Mouse (Mus musculus): ENCODE measurements at regions not wholly inside any gene's neighbourhood (a gene's known extent, or its start where the extent isn't known, plus 50 kb on each side); places are given as distances from the start of the nearest gene placed in this dataset.
"Not testable (repeated sequence)": the region's sequence is repeated elsewhere in the genome, so short reads cannot be mapped to it uniquely, and the experiment has no call there.

DNA sequence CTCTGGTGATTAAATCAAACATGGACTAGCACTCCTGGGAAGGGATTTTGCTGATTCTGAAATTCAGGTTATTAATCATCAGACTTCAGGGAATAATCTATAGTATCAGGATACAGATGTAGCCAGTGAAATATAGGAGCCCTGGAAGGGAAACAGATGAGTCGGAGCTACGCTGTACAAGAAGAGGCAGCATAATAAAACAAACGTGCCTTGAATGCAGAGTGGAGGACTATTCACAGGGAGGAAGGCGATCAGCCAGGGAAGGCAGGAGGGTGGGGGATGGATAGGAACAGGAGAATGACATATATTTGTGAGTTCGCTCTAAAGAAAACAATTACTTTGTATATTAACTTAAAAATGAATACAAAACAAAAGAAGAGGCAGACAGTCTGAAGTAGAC, 286.6 kb upstream of the Got2 start:
- DNase-seq, result no peak

DNA sequence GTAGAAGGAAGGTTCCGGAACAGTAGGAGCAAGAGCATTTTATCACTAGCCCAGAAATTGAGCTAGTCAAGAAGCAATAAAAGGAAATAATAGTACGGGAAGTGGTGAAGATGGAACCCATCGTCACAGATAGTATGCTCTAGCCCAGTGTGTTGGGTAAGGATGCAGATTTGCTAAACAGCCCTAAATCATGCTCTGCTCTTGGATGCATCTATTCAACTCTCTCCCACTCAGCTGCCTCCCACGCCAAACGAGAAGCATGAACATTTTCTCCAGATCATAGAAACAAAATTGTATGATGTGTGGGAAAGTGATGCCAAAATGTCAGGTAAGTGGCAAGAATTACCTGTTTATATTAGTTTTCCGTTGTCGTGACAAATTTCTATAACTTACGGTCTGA, 276.6 kb upstream of the Got2 start:
- no peak for DNase-seq

DNA sequence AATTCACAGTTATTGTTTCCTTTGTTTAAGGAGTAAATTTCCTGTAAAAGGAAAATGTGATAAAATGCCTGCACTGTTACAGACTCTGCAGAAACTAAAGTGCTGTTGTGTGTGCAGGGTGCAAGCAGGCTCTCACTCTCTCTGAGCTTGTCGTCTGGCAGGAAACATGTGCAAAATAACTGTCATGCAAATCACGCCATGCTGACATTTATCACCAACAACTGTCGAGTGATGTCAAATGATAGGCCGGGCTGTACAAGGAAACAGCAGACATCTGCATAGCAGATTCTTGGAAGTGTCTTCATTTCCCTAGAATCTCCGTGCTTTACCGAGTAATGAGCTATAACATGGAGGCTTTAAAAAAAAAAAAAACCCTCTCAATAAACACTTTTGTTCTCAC, 271.6 kb upstream of the Got2 start:
- peak; percentile 24 for DNase-seq

DNA sequence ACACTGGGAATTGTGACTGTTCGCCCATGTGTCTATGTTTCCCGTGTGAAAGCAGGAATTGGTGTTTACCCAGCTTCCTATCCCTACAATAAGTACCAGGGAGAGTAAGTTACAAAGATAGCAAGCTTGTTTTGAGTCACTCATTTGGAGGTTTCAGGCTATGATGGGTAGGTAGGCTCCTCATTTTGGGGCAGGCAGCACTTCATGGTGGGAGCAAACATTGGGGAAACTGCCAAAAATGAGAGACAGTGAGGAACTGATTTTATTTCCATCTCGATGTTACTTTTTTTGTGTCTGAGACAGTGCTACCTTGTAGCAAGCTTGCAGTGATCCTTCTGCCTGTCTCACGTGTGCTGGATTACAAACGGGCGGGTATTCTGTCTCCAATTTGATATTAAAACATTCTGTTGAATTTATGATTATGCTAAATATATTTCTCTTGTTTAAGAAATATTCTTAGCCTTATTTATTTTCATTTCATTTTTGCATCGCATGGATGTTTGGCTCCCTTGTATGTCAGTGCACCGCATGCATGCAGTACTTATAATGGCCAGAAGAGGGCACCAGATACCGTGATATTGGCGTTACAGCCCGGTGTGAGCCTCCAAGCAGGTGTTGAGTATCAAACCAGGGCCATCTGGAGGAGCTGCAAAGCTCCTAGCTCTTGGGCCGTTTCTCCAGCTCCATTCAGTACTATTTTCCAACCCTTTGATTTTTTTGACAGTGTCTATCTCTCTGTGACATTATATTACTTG, 264.3 kb upstream of the Got2 start:
- peak; percentile 46 for DNase-seq

- no peak for DNase-seq
Observed at GRCm38 (mm10) chr8:96152056-96152455, 263.7 kb upstream of the Got2 start.

GRCm38 (mm10) chr8:96151065-96151472, 262.7 kb upstream of the Got2 start:
- DNase-seq, result no peak

DNA sequence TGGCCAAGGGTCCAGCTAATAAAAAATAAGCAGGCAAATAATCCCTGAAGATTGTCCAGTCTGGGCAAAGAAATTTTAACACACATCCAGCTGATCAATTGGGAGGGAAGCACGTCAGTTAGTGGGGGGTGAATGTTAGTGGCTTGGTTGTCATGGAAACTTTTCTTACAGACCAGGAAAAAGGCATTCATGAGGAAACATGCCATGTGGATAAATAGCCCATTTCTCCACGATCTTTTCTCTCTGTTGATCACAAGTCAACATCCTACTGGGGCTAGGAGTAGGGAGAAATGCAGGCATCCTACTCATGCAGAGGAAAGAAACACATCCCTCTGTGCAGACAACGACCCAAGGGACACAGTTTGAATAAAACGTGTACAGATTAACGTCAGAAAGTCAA, 243.8 kb upstream of the Got2 start:
- DNase-seq, result peak; percentile 10

DNA sequence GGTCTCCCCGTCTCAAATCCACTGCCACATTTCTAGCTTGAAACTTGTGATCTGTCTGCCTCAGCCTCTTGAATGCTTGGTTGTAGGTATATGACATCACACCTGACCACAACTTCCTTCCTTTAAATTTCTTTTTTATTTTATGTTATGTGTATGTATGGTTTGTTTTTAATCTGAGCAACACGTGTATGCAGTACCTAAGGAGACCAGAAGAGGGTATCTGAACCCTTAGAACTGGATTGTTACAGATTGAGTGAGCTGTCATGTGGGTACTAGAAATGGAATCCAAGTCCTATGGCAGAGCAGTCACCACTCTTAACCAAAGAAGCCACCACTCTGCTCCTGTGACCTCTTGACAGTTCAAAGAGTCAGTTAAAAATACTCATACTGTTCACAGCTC, 240.0 kb upstream of the Got2 start:
- no peak for DNase-seq

DNA sequence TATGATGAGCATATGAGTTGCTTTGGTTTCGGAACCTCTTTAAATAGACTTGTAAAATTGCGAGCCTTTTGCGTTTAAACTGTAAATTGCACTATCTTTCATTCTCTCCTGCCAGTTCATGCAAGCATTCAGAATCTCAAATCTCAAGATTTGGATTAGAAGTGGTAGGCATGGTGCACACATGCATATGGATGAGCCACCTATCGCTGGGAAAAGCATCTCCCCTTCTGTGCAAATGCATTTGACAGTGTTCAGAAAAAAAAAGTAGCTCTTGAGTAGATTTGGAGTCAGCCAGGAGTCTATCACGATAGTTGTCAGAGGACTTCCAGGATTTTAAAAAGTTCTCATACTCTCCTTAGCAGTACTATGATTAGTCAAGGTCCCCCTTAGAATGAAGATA, 212.5 kb upstream of the Got2 start:
- no peak for DNase-seq

DNA sequence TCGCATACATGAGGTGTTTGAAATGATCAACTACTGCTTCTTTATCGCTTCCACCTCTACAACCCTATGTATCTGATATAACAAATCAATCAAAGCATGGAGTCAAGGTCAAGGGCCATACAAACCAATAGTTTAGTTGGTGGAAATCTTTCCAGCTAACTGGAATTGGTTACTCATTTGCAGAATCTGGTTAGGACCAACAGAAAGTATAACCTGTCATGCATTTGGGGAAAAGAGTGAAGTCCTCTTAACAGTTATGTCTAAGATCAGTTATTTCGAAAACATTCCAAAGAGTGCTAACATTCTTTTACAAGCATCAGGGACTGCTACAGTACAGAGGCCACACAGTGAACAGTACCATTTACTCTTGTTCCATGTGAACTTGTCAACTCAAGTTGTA, 204.6 kb upstream of the Got2 start:
- no peak for DNase-seq

- no peak for DNase-seq
Observed at GRCm38 (mm10) chr8:96090231-96090630, 201.9 kb upstream of the Got2 start.

GRCm38 (mm10) chr8:96068306-96068705, 180.0 kb upstream of the Got2 start:
- no peak for DNase-seq

DNA sequence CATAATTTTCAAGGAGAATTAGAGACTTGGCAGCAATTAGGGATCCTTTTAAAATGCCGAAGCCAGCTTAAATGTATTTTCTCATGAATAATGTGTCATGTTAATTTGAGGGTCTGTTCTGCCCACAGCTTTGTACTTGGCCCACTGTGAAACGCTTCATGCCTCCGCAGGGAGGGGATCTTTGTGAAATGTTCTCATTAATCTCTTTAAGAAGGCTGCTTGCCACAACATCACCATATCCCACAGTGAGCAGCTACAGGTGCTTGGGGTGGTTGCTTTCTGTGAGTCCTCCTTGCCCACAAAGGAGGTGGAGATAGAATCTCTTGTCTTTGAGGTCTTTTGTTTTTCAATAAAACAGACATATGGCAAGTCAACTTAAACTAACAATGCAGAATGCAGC, 159.3 kb upstream of the Got2 start:
- no peak for DNase-seq

DNA sequence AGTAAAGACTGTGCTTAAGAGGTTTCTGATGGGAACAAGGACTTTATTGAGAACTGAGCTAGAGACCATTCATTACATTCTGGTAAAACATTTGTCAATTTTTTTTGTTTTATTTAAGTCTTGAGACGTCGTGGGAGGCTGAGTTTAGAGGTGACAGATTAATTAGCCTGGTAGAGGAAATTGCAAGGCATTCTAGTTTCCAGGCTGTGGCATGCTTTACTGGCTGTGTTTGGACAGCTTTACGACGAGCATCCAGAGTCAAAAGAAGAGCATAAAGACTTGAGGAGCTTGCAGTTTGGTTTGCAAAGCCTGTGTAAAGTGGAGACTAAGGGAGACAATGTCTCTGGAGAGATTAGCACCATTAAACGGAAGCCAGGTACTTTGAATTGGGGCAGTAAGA, 154.0 kb upstream of the Got2 start:
- peak; percentile 19 for DNase-seq

GRCm38 (mm10) chr8:96040216-96040615, 151.9 kb upstream of the Got2 start:
- no peak for DNase-seq

- not testable (repeated sequence) for DNase-seq
Observed at GRCm38 (mm10) chr8:96018742-96019141, 130.4 kb upstream of the Got2 start.

DNA sequence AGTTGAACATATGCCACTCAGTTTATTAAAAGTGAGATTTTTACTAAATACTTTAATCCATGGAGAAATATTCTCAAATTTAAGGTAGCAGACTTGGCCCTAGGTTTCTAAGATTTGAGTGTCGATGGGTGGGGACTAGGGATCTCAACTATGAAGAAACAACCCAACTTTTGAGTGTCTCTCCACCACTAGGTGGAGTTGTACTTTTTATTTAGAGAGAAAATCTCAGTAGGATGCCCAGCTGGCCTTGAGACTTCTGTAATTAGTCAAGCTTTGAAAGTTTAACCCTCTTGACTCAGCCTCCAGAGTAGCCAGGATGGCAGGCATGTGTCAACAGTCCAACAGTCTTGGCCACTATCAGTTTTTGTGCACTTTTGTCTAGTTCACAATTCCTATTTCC, 123.7 kb upstream of the Got2 start:
- DNase-seq, result peak; percentile 21

DNA sequence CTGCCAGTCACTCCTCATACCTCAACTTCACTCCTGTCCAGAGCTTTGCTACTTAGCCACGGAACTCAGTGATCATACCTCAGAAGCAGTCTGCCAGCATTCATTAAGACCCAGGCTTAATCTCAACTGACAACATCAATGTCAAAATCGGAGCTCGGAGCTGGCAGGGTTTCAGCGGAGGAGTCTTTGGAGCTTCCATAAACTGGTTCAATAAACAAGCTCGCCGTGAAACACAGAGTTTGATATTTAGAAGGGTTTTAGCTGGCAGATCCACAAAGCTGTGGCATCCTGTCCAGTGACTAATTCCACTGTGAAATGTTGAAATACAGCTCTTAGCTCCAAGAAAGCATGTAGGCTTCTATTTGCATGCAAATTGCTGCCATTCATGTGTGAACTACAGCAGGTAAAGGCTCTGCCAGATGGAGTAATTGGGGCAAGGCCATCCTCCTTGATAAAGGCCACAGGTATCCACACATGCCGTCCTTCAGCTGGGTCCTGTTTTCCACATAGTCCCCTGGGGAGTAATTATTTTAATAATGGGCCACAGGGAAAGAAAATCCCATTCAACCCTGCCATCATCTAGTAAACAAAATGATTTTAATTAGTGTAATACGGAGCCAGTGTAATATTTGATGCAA, 103.6 kb upstream of the Got2 start:
- no peak for DNase-seq

DNA sequence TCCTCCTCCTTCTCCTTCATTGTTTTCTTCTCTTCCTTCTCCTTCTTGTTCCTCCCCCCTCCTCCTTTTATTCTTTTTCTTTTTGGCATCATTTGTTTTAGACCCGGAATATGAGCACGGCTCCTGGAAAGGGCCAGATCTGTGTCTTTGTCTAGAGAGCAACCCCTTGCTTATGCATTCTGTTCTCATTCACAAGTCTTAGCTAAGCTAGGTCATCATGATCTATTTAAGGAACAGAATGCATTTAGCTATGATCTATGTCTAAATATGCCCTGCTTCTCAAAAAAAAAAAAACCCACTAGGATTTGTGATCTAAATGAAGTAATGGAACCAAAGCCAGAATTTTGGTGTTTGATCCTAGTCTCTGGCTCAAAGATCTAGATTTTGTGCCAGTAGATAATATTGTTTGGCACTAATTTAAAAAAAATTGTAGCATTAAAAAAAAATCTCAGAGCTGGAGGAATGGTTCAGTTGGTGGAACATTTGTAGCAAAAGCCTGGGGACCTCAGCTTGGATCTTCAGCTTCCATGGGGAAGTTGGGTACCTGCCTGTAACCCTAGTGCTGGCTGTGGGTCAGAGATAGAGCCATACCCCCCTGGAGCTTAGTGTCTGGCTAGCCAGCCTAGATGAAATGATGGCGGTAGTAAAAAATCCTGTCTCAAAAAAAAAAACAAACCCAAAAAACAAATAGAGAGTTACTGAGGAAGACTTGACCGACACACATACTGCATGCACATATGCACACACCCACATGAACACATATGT, 100.5 kb upstream of the Got2 start:
- no peak for DNase-seq

GRCm38 (mm10) chr8:95987011-95987440, 98.7 kb upstream of the Got2 start:
- DNase-seq, result peak; percentile 44

DNA sequence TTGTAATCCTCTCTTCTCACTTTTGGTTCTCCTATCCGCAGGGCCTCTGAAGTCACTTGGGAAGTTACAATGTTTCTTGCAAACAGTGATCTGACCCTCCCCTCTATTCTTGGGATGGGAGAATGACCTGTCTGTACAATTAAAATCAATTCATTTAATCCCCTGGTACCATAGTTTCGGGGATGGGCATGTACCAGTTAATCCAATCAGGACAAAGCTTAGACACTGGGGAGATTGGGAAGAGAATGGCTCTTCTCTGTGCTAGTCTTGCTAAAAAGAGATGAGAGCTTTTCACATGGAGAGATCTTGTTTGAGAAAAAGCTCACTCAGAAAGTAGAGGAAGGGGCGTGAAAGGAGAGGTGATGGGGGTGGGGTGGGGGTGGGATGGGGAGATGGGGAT, 98.1 kb upstream of the Got2 start:
- DNase-seq, result no peak

DNA sequence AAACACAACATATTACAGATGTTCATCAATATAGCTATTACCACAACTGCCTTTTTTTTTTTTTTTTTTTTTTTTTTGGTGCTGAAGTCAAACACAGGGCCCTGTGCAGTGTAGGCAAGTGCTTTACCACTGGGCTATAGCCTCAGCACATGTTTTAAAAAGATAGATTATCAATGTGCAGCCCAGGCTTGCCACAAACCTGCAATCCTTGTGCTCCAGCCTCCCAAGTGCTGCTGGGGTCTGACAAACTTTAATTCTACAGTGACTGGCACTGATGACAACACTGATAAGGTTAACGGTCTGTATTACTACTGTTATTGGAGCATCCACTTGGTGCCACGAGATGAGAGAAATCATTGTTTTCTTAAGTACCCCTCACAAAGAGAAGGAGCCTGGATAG, 95.3 kb upstream of the Got2 start:
- DNase-seq, result no peak

GRCm38 (mm10) chr8:95980405-95980804, 92.1 kb upstream of the Got2 start:
- no peak for DNase-seq

- peak; percentile 70 for DNase-seq
Observed at GRCm38 (mm10) chr8:95979223-95979622, 90.9 kb upstream of the Got2 start.
